Mouse (Mus musculus): ENCODE measurements at regions not wholly inside any gene's neighbourhood (a gene's known extent, or its start where the extent isn't known, plus 50 kb on each side); places are given as distances from the start of the nearest gene placed in this dataset.
A peak's percentile ranks its signal among the peaks of the same experiment; 100 is the strongest.
"Not testable (repeated sequence)": the region's sequence is repeated elsewhere in the genome, so short reads cannot be mapped to it uniquely, and the experiment has no call there.

- no peaks in the 10 kb centered on the region for H3K36me3 ChIP-seq (ENCODE audit: control insufficient read depth, insufficient read depth, low read length)
- H3K27ac ChIP-seq (ENCODE audit: low read depth, low read length): no peak overlapping the region
- no peaks in the 10 kb centered on the region for H3K4me1 ChIP-seq (ENCODE audit: control insufficient read depth, insufficient read depth, low read length)
- no peak for ATAC-seq (replicated peaks; ENCODE audit: insufficient number of reproducible peaks, low FRiP score, low TSS enrichment)
- H3K9me3 ChIP-seq (replicated peaks; ENCODE audit: control insufficient read depth, low read length): no peaks in the 10 kb centered on the region
- H3K4me2 ChIP-seq: no peak overlapping the region
- no peak overlapping the region for H3K4me3 ChIP-seq (ENCODE audit: low read depth, low read length)
- WGBS (ENCODE audit: insufficient replicate concordance): 63% methylated on average over 1 of the region's 1 CpGs
- H3K9ac ChIP-seq (ENCODE audit: low read depth, low read length): no peak overlapping the region
- H3K27me3 ChIP-seq (ENCODE audit: control insufficient read depth, insufficient read depth, low read length): no peaks in the 10 kb centered on the region
Measured at GRCm38 (mm10) chr6:67725611-67726010, 190.0 kb upstream of the Tacstd2 start.

GRCm38 (mm10) chr6:67698952-67699351 lies 163.4 kb upstream of the Tacstd2 start:
- not testable (repeated sequence) for H3K9me3 ChIP-seq (replicated peaks; ENCODE audit: control insufficient read depth, low read length); H3K4me2 ChIP-seq; H3K4me3 ChIP-seq (ENCODE audit: low read depth, low read length); H3K36me3 ChIP-seq (ENCODE audit: control insufficient read depth, insufficient read depth, low read length); ATAC-seq (replicated peaks; ENCODE audit: insufficient number of reproducible peaks, low FRiP score, low TSS enrichment); H3K4me1 ChIP-seq (ENCODE audit: control insufficient read depth, insufficient read depth, low read length); H3K27me3 ChIP-seq (ENCODE audit: control insufficient read depth, insufficient read depth, low read length); H3K27ac ChIP-seq (ENCODE audit: low read depth, low read length); H3K9ac ChIP-seq (ENCODE audit: low read depth, low read length)
- WGBS (ENCODE audit: insufficient replicate concordance): 17% methylated on average over 5 of the region's 7 CpGs

GRCm38 (mm10) chr6:67690997-67691396 lies 155.4 kb upstream of the Tacstd2 start:
- H3K4me3 ChIP-seq (ENCODE audit: low read depth, low read length); H3K36me3 ChIP-seq (ENCODE audit: control insufficient read depth, insufficient read depth, low read length); H3K9me3 ChIP-seq (replicated peaks; ENCODE audit: control insufficient read depth, low read length); H3K4me1 ChIP-seq (ENCODE audit: control insufficient read depth, insufficient read depth, low read length); H3K27ac ChIP-seq (ENCODE audit: low read depth, low read length); H3K9ac ChIP-seq (ENCODE audit: low read depth, low read length); H3K4me2 ChIP-seq; H3K27me3 ChIP-seq (ENCODE audit: control insufficient read depth, insufficient read depth, low read length); ATAC-seq (replicated peaks; ENCODE audit: insufficient number of reproducible peaks, low FRiP score, low TSS enrichment): not testable (repeated sequence)
- 57% methylated on average over 3 of the region's 3 CpGs for WGBS (ENCODE audit: insufficient replicate concordance)

- H3K9ac ChIP-seq (ENCODE audit: low read depth, low read length); H3K27me3 ChIP-seq (ENCODE audit: control insufficient read depth, insufficient read depth, low read length); H3K9me3 ChIP-seq (replicated peaks; ENCODE audit: control insufficient read depth, low read length); H3K4me1 ChIP-seq (ENCODE audit: control insufficient read depth, insufficient read depth, low read length); H3K36me3 ChIP-seq (ENCODE audit: control insufficient read depth, insufficient read depth, low read length); H3K27ac ChIP-seq (ENCODE audit: low read depth, low read length); H3K4me3 ChIP-seq (ENCODE audit: low read depth, low read length); H3K4me2 ChIP-seq: not testable (repeated sequence)
- 69% methylated on average over 3 of the region's 3 CpGs for WGBS (ENCODE audit: insufficient replicate concordance)
- peak; percentile 35; the same call in 1 of the 2 replicates for ATAC-seq (replicated peaks; ENCODE audit: insufficient number of reproducible peaks, low FRiP score, low TSS enrichment)
Measured at GRCm38 (mm10) chr6:67683105-67683504, 147.5 kb upstream of the Tacstd2 start.

GRCm38 (mm10) chr6:67681641-67682040 lies 146.0 kb upstream of the Tacstd2 start:
- H3K4me3 ChIP-seq (ENCODE audit: low read depth, low read length); H3K4me1 ChIP-seq (ENCODE audit: control insufficient read depth, insufficient read depth, low read length); H3K36me3 ChIP-seq (ENCODE audit: control insufficient read depth, insufficient read depth, low read length); H3K4me2 ChIP-seq; H3K9ac ChIP-seq (ENCODE audit: low read depth, low read length); H3K9me3 ChIP-seq (replicated peaks; ENCODE audit: control insufficient read depth, low read length); ATAC-seq (replicated peaks; ENCODE audit: insufficient number of reproducible peaks, low FRiP score, low TSS enrichment); H3K27ac ChIP-seq (ENCODE audit: low read depth, low read length); H3K27me3 ChIP-seq (ENCODE audit: control insufficient read depth, insufficient read depth, low read length): not testable (repeated sequence)
- 64% methylated on average over 10 of the region's 10 CpGs for WGBS (ENCODE audit: insufficient replicate concordance)

- H3K27ac ChIP-seq (ENCODE audit: low read depth, low read length); H3K9ac ChIP-seq (ENCODE audit: low read depth, low read length); H3K36me3 ChIP-seq (ENCODE audit: control insufficient read depth, insufficient read depth, low read length); H3K9me3 ChIP-seq (replicated peaks; ENCODE audit: control insufficient read depth, low read length); H3K4me2 ChIP-seq; ATAC-seq (replicated peaks; ENCODE audit: insufficient number of reproducible peaks, low FRiP score, low TSS enrichment); H3K27me3 ChIP-seq (ENCODE audit: control insufficient read depth, insufficient read depth, low read length); H3K4me3 ChIP-seq (ENCODE audit: low read depth, low read length); H3K4me1 ChIP-seq (ENCODE audit: control insufficient read depth, insufficient read depth, low read length): not testable (repeated sequence)
- WGBS (ENCODE audit: insufficient replicate concordance): 33% methylated on average over 1 of the region's 1 CpGs
Measured at GRCm38 (mm10) chr6:67679106-67679505, 143.5 kb upstream of the Tacstd2 start.

- not testable (repeated sequence) for H3K4me3 ChIP-seq (ENCODE audit: low read depth, low read length); ATAC-seq (replicated peaks; ENCODE audit: insufficient number of reproducible peaks, low FRiP score, low TSS enrichment); H3K4me1 ChIP-seq (ENCODE audit: control insufficient read depth, insufficient read depth, low read length); H3K36me3 ChIP-seq (ENCODE audit: control insufficient read depth, insufficient read depth, low read length); H3K27me3 ChIP-seq (ENCODE audit: control insufficient read depth, insufficient read depth, low read length); H3K4me2 ChIP-seq; H3K9ac ChIP-seq (ENCODE audit: low read depth, low read length); H3K27ac ChIP-seq (ENCODE audit: low read depth, low read length); H3K9me3 ChIP-seq (replicated peaks; ENCODE audit: control insufficient read depth, low read length)
- WGBS (ENCODE audit: insufficient replicate concordance): 65% methylated on average over 4 of the region's 4 CpGs
Measured at GRCm38 (mm10) chr6:67674717-67675116, 139.1 kb upstream of the Tacstd2 start.

- H3K4me1 ChIP-seq (ENCODE audit: control insufficient read depth, insufficient read depth, low read length); H3K4me2 ChIP-seq; H3K27me3 ChIP-seq (ENCODE audit: control insufficient read depth, insufficient read depth, low read length); ATAC-seq (replicated peaks; ENCODE audit: insufficient number of reproducible peaks, low FRiP score, low TSS enrichment); H3K36me3 ChIP-seq (ENCODE audit: control insufficient read depth, insufficient read depth, low read length); H3K4me3 ChIP-seq (ENCODE audit: low read depth, low read length); H3K9ac ChIP-seq (ENCODE audit: low read depth, low read length); H3K9me3 ChIP-seq (replicated peaks; ENCODE audit: control insufficient read depth, low read length); H3K27ac ChIP-seq (ENCODE audit: low read depth, low read length): not testable (repeated sequence)
- 78% methylated on average over 2 of the region's 2 CpGs for WGBS (ENCODE audit: insufficient replicate concordance)
Measured at GRCm38 (mm10) chr6:67673316-67673715, 137.7 kb upstream of the Tacstd2 start.

- H3K27me3 ChIP-seq (ENCODE audit: control insufficient read depth, insufficient read depth, low read length); H3K9ac ChIP-seq (ENCODE audit: low read depth, low read length); H3K36me3 ChIP-seq (ENCODE audit: control insufficient read depth, insufficient read depth, low read length); ATAC-seq (replicated peaks; ENCODE audit: insufficient number of reproducible peaks, low FRiP score, low TSS enrichment); H3K4me1 ChIP-seq (ENCODE audit: control insufficient read depth, insufficient read depth, low read length); H3K4me3 ChIP-seq (ENCODE audit: low read depth, low read length); H3K9me3 ChIP-seq (replicated peaks; ENCODE audit: control insufficient read depth, low read length); H3K4me2 ChIP-seq; H3K27ac ChIP-seq (ENCODE audit: low read depth, low read length): not testable (repeated sequence)
- 79% methylated on average over 8 of the region's 8 CpGs for WGBS (ENCODE audit: insufficient replicate concordance)
Measured at GRCm38 (mm10) chr6:67668073-67668472, 132.5 kb upstream of the Tacstd2 start.
